Mouse (Mus musculus) embryo, embryonic 11 days (tissue): ENCODE data around the gene Lrrc29.

Source experiments
- DNase-seq: peaks from one replicate; pipeline ENCODE4 v3.0.0-alpha.2; 2015

Gene Lrrc29

GRCm38 (mm10) chr8:105288958-105289732, 36.9 kb downstream of the Lrrc29 start:
- peak; percentile 98 for DNase-seq

DNA sequence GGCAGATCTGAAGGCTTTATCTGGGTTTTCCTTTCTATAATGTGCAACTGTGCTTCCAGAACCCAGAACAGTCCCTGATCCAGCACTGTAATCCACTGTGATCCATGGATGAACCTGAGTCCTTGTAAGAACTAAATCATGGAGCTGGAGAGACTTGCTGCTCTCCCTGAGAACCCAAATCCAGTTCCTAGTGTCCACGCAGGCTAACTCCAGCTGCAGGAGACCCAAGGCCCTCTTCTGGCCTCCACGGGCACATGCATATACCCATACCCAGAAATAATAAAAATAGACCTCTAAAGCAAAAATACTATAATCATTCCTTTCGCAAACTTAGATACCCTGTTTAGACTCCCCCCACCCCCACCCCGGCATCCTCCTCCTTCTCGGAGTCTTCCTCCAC, 37.8 kb downstream of the Lrrc29 start:
- DNase-seq, result no peak

- DNase-seq, result no peak
Measured at GRCm38 (mm10) chr8:105286907-105287306, 39.2 kb downstream of the Lrrc29 start.

- no peak for DNase-seq
Measured at GRCm38 (mm10) chr8:105285514-105285913, 40.6 kb downstream of the Lrrc29 start.

- peak; percentile 70 for DNase-seq
Measured at GRCm38 (mm10) chr8:105283074-105283473, 43.0 kb downstream of the Lrrc29 start.

DNA sequence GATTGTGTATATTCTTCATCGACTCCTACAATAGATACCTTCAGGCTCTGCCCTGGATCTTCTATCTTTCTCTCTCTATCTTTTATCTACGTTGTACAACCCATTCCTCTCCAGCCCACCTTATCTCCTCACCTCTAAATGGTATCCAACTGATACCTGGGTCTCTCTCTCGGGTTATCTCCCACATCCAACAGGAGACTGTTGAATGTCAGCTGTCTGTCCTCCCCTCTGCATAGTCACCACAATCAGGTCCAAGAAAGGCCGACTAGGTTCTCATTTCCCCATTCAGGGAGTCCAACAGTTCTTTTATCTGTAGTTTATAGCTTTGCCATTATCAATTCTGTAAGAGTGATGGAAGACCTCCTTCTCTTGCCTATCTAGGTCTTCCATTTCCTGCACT, 43.8 kb downstream of the Lrrc29 start:
- DNase-seq, result no peak

DNA sequence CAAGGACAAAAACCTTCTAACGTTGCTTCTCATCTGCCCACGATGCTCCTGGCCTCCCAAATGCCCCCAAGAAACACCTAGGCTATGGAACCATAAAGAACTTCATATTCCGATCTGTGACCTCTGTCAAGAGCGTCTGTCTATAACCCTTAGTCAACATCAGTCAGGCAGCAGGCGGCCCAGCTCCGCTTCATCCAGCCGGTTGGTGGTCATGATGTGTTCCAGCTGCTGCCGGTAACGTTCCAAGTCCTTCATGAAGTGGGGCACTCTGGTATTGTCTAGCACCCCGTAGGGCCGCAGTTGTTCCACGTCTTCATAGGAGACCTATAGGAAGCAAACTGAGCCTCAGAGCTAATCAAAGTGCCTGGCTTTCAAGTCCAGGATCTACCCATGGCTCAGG, 44.3 kb downstream of the Lrrc29 start:
- no peak for DNase-seq

DNA sequence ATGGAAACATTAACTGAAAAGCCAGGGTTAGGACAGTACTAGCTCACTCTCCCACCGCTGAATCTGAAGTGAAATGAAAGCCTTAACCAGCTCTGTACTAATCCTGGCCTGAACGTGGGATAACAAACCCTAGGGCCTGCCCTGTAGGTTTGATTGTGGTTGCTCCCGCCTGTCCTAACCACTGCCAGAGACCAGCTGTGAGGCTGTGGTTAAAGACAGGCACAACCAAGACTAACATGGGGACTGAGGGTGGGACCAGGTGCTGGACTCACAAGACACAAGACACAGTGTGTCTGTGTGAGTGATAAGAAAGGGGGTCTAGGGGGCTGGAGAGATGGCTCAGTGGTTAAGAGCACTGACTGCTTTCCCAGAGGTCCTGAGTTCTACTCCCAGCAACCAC, 45.5 kb downstream of the Lrrc29 start:
- no peak for DNase-seq

DNA sequence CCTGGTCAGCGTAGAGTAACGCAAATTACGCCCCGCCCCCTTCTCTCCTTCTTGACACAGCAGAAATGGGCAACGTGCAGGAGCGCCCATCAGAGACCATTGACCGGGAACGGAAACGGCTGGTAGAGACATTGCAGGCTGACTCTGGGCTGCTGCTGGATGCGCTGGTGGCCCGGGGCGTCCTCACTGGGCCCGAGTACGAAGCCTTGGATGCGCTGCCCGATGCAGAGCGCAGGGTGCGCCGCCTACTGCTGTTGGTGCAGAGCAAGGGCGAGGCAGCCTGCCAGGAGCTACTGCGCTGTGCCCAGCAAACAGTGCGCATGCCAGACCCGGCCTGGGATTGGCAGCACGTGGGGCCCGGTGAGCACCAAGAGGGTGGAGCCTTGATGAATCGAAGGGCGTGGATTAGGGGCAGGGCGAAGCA, 47.2 kb downstream of the Lrrc29 start:
- DNase-seq, result no peak

GRCm38 (mm10) chr8:105276292-105277120, 49.6 kb downstream of the Lrrc29 start:
- peak; percentile 76 for DNase-seq

DNA sequence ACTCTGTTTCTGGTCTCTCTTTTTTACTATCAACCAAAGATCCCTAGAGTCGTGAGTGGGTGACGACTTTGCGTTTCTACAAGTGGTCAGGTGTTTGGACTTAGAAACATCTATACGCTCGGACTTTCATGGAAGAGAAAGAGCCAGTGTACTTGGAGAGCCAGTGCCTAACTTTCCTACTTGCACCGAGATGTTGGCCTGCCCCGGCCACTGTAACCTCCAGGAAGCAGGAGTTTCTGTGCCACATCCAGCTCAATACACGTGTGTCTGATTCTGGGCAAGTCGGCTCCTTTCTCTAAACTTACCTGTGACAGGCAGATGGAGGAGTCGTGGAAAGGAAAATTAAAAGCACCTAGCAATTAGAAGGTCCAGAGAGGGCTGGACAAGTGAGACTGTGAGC, 50.2 kb downstream of the Lrrc29 start, which contains the start of gene Nol3:
Gene Nol3, plus strand, starts transcription at position 301 of the 400 bp plus-strand sequence.
- DNase-seq, result no peak

DNA sequence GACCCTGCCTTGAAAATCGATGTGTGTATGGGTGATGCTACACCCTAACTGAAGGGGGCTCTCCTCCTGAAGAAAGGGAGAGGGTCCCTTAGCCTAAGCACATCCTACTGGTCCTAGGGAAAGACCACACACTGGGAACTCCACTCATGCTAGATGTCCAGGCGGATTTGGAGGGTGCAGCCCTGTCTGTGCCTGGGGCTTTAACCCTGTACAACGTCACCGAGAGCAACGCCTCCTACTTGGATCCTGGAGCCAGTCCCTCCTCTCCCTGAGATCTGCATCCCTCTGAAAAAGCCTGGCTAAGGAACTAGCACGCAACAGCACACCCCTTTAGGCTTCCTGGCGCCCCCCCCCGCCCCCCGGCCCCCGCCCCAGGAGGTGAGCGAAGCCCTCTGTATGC, 50.7 kb downstream of the Lrrc29 start:
- no peak for DNase-seq

DNA sequence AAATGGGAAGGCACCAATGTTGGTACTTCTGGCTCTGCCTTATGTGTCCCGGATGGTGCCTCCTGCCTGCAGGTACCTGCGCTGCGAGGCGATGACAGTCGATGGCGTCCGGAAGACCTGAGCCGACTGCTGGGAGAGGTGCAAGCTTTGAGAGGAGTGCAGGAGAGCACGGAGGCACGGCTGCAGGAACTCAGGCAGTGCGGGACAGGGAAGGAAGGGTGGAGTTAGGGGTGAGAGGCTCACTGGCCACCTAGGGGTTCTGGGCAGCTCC, 55.2 kb downstream of the Lrrc29 start:
- DNase-seq, result no peak

DNA sequence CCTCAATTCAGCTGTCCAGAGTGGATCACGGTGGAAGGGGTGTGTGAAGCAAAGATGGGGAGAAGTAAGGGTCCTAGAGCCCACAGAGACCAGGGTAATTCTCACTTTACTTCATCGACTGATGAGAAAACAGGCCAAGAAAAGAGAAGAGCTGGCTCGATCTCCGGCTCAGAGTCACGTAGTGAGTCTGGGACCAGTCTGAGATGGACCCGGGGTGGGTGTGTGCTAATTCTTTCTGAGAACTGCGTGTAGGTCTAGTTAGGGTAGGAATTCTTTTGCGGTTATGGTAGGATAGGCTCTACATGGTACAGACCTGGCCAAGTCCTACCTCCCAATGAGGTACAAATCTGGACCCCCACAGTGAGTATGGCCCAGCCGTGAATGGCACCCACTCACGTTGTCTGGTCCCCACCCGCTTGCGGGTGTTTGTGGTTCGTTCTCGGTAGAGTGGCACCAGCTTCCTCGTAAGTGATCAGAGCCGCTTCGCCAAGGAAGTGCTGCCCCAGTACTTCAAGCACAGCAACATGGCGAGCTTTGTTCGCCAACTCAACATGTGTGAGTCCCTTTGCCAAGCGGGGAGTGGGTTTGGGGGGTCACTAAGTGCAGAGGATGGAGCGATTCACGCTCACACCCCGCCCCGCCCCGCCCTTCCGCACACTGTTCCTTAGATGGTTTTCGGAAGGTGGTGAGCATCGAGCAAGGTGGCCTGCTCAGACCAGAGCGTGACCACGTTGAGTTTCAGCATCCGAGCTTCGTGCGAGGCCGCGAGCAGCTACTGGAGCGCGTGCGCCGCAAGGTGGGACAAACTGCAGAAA, 55.8 kb downstream of the Lrrc29 start:
- no peak for DNase-seq

DNA sequence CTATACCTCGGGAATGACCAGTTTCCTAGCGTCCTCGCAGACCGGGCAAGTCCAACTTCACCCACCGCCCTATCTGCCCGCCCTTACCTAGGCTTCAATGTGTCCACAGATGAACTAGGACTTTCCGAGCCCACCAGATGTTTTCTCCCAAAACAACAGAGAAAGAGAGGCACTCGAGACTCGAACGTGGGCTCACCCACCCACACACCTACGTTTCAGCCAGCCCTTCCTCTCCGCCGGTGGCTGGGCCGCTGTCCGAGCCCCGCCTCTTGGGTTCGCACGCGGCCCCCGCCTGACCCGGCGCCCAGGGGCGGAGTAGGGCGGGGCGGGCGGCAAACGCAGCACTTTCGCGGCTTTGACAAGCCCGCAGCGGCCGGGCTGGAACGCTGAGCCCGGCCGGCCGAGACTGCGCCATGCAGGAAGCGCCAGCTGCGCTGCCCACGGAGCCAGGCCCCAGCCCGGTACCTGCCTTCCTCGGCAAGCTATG, 56.6 kb downstream of the Lrrc29 start, which contains the start of gene Hsf4:
Gene Hsf4, plus strand, starts transcription at position 341 of the 487 bp plus-strand sequence.
- DNase-seq, result peak; percentile 66

GRCm38 (mm10) chr8:105269075-105269458, 57.0 kb downstream of the Lrrc29 start:
- no peak for DNase-seq

GRCm38 (mm10) chr8:105268342-105269074, 57.6 kb downstream of the Lrrc29 start:
- peak; percentile 91 for DNase-seq

GRCm38 (mm10) chr8:105266775-105267174, 59.3 kb downstream of the Lrrc29 start:
- DNase-seq, result no peak

DNA sequence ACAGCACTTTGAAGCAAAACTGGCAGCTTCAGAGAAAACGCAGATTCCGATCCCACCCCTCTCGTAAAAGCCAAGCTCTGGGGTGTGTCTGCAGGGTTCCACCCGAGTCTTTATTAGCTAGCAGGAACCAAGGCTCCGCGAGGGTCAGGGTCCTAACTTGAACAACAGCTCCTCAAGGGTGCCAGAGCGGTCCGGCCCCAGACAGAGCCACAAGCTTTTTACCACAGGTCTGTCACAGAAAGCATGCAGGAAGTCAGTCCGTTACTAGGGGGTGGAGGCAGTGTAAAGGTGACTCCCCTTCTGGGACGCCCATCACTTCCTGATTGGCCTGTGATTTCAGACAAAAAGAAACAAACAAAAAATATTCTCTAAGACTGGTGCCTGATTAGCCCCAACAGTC, 61.0 kb downstream of the Lrrc29 start:
- no peak for DNase-seq

GRCm38 (mm10) chr8:105264024-105264982, 61.8 kb downstream of the Lrrc29 start, which contains the start of the genes Tradd and Fbxl8:
TSS of gene Tradd (minus strand) at chr8:105264609.
TSS of gene Fbxl8 (plus strand) at chr8:105264648.
- DNase-seq, result peak; percentile 84
